Mouse (Mus musculus) lung, postnatal 0 days (tissue): ENCODE measurements around the gene Arhgef10l. TPM values are rescaled to one million over a fixed set of nuclear protein-coding genes. Genes with fewer than 3 reads are reported as not detected.

Source experiments
- ATAC-seq: fragments of 200-750 bp; cut with Nextera tagmentation; 2 replicates; pipeline ENCODE4 v1.8.0; 2017; ENCODE audit warnings: moderate library complexity
- DNase-seq: peaks from one replicate; pipeline ENCODE4 v3.0.0-alpha.2; 2016; ENCODE audit warnings: low spot score
- H3K27ac ChIP-seq: fragments of 300-500 bp; sonication (generic); 2 replicates; pipeline ENCODE4 v1.5.1; 2014; ENCODE audit warnings: antibody characterized with exemption, mild to moderate bottlenecking, low read length, mixed read lengths
- H3K27me3 ChIP-seq: fragments of 300-500 bp; sonication (generic); replicated peaks from 2 replicates; pipeline ENCODE4 v1.6.1; 2014; ENCODE audit warnings: low read length, mixed read lengths; ENCODE audit not compliant: insufficient read depth
- H3K36me3 ChIP-seq: fragments of 300-500 bp; sonication (generic); 2 replicates; pipeline ENCODE4 v1.6.1; 2014; ENCODE audit warnings: low read length, mixed read lengths; ENCODE audit not compliant: insufficient read depth
- H3K4me1 ChIP-seq: fragments of 300-500 bp; sonication (generic); 2 replicates; pipeline ENCODE4 v1.6.1; 2014; ENCODE audit warnings: antibody characterized with exemption, low read depth, low read length, mixed read lengths; ENCODE audit not compliant: insufficient read depth
- H3K4me2 ChIP-seq: fragments of 300-500 bp; sonication (generic); replicated peaks from 2 replicates; pipeline ENCODE4 v1.6.1; 2014; ENCODE audit warnings: low read depth, mild to moderate bottlenecking, low read length, moderate library complexity, mixed read lengths
- H3K4me3 ChIP-seq: fragments of 300-500 bp; sonication (generic); 2 replicates; pipeline ENCODE4 v1.5.1; 2014; ENCODE audit warnings: low read depth, low read length
- H3K9ac ChIP-seq: fragments of 300-500 bp; sonication (generic); replicated peaks from 2 replicates; pipeline ENCODE4 v1.6.1; 2014; ENCODE audit warnings: low read depth, mild to moderate bottlenecking
- H3K9me3 ChIP-seq: fragments of 300-500 bp; sonication (generic); 2 replicates; pipeline ENCODE4 v1.6.1; 2016; ENCODE audit warnings: low read length, mixed read lengths
- CTCF ChIP-seq: IDR thresholded peaks from 2 replicates; pipeline ENCODE4 v1.5.1; 2016; ENCODE audit warnings: antibody characterized with exemption, mild to moderate bottlenecking
- EP300 ChIP-seq: IDR thresholded peaks from 2 replicates; pipeline ENCODE4 v1.6.1; 2016; ENCODE audit warnings: antibody characterized with exemption, mild to moderate bottlenecking, control low read depth
- WGBS: fragments of 180-500 bp; shearing (Covaris S2); extraction: QIAGEN DNeasy Blood & Tissue Kit; methylation state at CpG from one replicate; pipeline ENCODE4 v1.1.7; 2014; 5-methylcytosine and 5-hydroxymethylcytosine counted together
- polyA plus RNA-seq: library from polyadenylated mRNA; unstranded; fragments of >200 nt; fragmentation: Nextera tagmentation; extraction: Ambion mirVana; gene quantifications from 2 replicates; pipeline ENCODE4 v1.2.1, GENCODE M21; 2015

Arhgef10l gene
- polyA plus RNA-seq, 1 experiment from 2014 or later, result 9.3 TPM

DNA sequence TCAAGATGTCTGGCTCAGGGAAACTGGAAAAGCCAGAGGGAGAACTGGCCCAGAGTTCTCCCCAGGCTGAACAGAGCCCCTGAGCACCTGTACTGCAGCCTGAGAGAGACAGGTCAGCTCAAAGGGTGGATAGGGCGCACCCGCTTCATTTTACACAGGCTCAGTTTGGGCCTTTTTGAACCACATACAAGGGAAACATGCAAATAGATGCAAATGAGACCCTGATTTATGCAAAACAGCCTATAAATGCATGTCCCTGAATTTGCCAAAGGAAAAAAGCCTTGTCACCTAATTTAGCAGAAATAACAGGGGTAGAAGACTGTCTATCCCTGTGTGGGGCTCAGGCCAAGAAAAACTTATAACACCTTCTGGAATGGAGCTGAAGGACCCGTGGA lies 160.2 kb downstream of the Arhgef10l start:
- no peak overlapping the region for H3K4me3 ChIP-seq
- TF ChIP-seq CTCF (no peak), EP300 (no peak)
- no peaks in the 10 kb centered on the region for H3K9me3 ChIP-seq
- no peak overlapping the region for H3K9ac ChIP-seq
- H3K4me2 ChIP-seq, result no peak overlapping the region
- H3K27me3 ChIP-seq, result no peaks in the 10 kb centered on the region
- 82% methylated on average over 3 of the region's 3 CpGs for WGBS
- no peaks in the 10 kb centered on the region for H3K36me3 ChIP-seq
- no peak overlapping the region for H3K27ac ChIP-seq
- DNase-seq, result no peak
- ATAC-seq, result no peak
- no peaks in the 10 kb centered on the region for H3K4me1 ChIP-seq

DNA sequence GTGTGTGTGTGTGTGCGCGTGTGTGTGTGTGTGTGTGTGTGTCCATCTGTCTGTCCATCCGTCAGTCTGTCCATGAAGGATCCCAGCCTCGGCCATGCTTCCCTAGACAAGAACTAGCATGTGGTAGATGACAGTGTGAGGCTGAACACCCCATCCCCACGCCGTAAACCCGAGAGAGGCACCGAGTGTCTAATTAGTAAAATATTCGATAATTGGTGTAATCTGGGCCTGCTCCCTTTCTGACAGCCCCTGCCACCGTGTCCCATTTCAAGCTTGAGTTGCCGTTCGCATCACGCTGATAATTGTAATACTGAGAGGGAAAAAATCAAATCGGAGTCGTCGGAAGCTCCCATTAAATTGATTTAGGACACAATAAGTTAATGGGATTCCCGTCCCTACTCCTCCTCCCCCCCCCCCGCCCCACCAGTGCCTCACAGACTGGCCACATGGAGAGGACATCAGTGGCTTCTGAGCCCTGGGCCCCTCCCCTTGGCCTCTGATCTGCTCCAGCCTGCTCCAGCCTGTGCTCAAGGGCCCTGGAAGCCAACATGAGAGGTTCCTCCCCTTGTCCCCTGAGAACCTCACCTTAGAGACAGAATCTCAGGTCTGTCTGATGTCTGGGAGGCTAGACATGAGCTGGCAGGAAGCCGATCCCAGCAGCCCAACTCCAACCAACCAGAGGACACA lies 160.7 kb downstream of the Arhgef10l start:
- H3K36me3 ChIP-seq, result no peaks in the 10 kb centered on the region
- no peaks in the 10 kb centered on the region for H3K4me1 ChIP-seq
- ATAC-seq, result no peak
- H3K27me3 ChIP-seq, result no peaks in the 10 kb centered on the region
- 71% methylated on average over 16 of the region's 19 CpGs for WGBS
- H3K9me3 ChIP-seq, result no peaks in the 10 kb centered on the region
- no peak overlapping the region for H3K27ac ChIP-seq
- no peak overlapping the region for H3K4me3 ChIP-seq
- H3K4me2 ChIP-seq, result no peak overlapping the region
- DNase-seq, result no peak
- no peak overlapping the region for H3K9ac ChIP-seq
- TF ChIP-seq EP300, result no peak
- no peak for TF ChIP-seq CTCF

DNA sequence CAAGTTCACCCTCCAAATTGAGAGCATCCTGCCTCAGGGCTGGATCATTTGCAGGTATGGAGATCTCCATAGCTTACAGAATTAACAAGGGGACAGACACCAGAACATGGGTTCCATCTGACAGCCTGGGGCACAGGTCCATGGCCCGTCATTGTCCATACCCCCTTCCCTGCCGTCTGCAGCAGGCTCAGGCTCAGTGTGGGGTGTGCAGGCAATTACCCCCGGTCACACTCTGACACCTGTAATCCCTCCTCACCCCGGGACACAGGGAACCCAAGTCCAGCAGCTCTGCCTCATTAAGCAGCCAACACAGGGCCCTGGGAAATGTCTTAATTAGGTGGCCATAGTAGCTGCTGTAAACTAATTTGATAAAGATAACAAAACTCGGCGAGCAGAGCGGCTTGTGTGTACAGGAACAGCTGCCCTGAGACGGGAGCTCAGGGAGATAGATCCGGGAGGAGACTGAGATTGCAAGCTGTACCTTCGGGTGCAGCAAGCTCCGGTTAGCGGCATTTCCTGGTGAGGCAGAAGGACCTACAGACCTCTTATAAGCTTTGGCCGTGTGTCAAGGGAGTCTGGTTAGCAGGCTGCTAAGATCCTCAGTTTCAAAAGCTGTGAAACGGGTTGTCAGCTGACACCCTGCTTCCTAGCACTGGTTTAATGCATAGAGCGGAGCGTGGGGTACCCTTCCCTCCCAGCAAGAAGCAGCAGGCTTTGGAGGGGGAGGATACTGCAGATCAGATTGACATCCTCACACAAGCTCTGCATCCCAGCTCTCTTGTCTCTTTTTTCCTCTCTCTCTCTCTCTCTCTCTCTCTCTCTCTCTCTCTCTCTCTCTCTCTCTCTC lies 161.5 kb downstream of the Arhgef10l start:
- no peak overlapping the region for H3K27ac ChIP-seq
- no peaks in the 10 kb centered on the region for H3K27me3 ChIP-seq
- H3K9ac ChIP-seq, result no peak overlapping the region
- H3K4me2 ChIP-seq, result no peak overlapping the region
- no peak for TF ChIP-seq CTCF
- no peak for TF ChIP-seq EP300
- DNase-seq, result no peak
- no peak for ATAC-seq
- H3K36me3 ChIP-seq, result no peaks in the 10 kb centered on the region
- H3K4me3 ChIP-seq, result no peak overlapping the region
- WGBS, result 25% methylated on average over 16 of the region's 16 CpGs
- no peaks in the 10 kb centered on the region for H3K4me1 ChIP-seq
- no peaks in the 10 kb centered on the region for H3K9me3 ChIP-seq

DNA sequence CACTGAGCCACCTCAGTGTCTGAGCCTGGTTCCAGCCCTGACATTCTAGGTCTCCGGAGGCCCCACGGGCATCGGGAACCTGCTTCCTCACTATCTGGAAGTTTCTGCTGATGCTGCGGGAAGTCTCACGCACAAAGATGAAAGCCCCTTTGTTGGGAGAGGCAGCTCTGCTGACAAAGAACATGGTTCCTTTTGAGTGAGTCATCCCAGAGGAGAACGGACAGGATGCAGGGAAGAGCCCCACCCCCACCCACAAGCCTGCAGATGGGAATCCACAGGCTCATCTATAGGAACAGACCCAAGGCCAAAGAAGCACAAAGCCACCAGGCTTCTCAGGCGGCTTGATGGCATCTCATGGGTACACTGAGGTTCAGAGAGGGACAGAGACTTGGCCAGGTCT lies 165.0 kb downstream of the Arhgef10l start:
- Histone ChIP-seq H3K4me2 (no peak overlapping the region), H3K4me3 (no peak overlapping the region), H3K36me3 (no peaks in the 10 kb centered on the region), H3K27me3 (no peaks in the 10 kb centered on the region), H3K27ac (no peak overlapping the region), H3K9me3 (no peaks in the 10 kb centered on the region), H3K4me1 (no peaks in the 10 kb centered on the region), H3K9ac (no peak overlapping the region)
- TF ChIP-seq CTCF, result no peak
- TF ChIP-seq EP300, result no peak
- no peak for DNase-seq
- 46% methylated on average over 7 of the region's 7 CpGs for WGBS
- ATAC-seq, result no peak

DNA sequence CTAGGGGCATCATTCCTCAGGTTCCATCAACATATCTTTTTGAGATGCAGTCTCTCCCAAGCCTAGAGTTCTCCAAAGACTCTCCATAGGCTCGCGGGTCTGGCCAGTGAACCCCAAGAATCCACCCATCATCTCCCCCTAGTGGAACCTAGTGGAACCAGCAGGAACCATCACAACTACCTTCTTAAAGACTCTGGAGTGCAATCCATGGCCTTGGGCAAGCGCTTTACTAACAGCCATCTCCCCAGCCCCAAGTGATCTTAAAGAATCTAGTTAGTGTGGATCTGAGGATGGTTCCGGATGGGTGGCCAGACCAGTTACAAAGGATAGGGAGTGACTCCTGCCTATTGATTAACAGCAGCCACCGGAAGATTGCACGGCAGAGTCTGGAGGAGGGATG lies 166.2 kb downstream of the Arhgef10l start:
- TF ChIP-seq EP300, result no peak
- no peak for TF ChIP-seq CTCF
- ATAC-seq (no peak), DNase-seq (no peak)
- H3K27ac ChIP-seq, result no peak overlapping the region
- no peaks in the 10 kb centered on the region for H3K36me3 ChIP-seq
- WGBS, result 87% methylated on average over 6 of the region's 6 CpGs
- H3K4me1 ChIP-seq, result no peaks in the 10 kb centered on the region
- H3K9me3 ChIP-seq, result no peaks in the 10 kb centered on the region
- no peaks in the 10 kb centered on the region for H3K27me3 ChIP-seq
- H3K4me2 ChIP-seq, result no peak overlapping the region
- H3K9ac ChIP-seq, result no peak overlapping the region
- H3K4me3 ChIP-seq, result no peak overlapping the region

DNA sequence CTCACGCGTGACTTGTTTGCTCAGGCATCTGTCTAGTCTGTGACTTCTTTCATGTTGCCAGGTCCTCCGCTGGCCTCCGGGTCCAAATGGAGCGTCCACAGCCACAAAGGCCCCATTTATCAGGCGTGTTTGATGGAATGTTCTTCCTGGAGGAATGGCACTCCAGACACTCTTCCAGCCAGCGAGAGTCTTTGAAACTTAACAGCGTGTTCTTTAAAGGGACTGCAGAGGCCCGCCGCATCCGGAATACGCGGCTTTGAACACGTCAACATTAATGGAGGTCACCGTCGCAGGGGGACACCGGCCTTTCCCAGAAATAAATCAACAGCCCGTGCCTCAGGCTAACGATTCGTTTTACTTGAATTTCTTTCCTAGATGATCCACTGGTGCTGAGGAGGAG lies 168.6 kb downstream of the Arhgef10l start:
- H3K4me1 ChIP-seq, result no peaks in the 10 kb centered on the region
- no peaks in the 10 kb centered on the region for H3K36me3 ChIP-seq
- H3K27me3 ChIP-seq, result no peaks in the 10 kb centered on the region
- H3K4me2 ChIP-seq, result no peak overlapping the region
- no peak overlapping the region for H3K4me3 ChIP-seq
- ATAC-seq (no peak), DNase-seq (no peak)
- no peak overlapping the region for H3K9ac ChIP-seq
- 20% methylated on average over 20 of the region's 20 CpGs for WGBS
- TF ChIP-seq CTCF, result no peak
- no peak for TF ChIP-seq EP300
- no peak overlapping the region for H3K27ac ChIP-seq
- H3K9me3 ChIP-seq, result no peaks in the 10 kb centered on the region
